Mouse (Mus musculus): ENCODE measurements around the gene Igfbp6.

The Igfbp6 gene

DNA sequence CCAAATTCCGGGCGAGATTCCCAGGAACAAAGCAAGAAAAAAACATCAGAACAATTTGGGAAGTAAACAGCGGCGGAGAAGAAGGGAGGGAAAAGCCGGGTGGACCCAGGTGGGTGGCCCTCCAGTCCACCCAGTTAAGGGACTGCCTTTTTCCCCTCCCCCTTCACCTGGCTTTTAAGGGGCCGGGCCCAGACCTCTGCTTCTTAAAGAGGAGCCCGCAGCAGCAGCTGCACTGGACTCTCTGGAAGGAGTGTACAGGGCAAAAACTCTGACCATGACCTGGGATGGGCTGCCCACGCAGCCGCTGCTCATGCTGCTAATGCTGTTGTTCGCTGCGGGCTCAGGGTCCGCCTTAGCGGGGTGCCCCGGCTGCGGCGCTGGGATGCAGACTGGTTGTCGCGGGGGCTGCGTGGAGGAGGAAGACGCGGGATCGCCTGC, at the start of gene Igfbp6:
Igfbp6 (plus strand) TSS at position 89 of the 438 bp plus-strand sequence.
- DNase-seq (ENCODE audit: low spot score): no peak

DNA sequence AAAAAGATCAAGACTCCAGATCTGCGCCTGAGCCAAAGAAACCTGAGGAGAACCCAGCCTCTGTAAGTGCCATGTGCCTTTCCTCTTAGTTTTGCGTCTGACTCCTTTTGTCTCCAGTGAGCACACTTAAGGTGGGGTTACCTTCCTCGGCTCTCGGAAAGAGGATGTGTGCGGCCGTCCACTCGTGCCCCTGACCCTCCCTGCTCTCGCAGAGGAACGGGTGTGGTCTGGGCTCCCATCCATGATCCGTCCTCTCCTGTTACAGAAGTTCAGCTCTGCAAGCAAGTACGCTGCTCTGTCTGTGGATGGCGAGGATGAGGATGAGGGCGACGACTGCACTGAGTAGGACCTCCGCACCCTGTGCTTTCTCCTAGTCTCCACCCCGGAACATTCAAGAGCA, 49.2 kb upstream of the Igfbp6 start:
- DNase-seq (ENCODE audit: low spot score): no peak

DNA sequence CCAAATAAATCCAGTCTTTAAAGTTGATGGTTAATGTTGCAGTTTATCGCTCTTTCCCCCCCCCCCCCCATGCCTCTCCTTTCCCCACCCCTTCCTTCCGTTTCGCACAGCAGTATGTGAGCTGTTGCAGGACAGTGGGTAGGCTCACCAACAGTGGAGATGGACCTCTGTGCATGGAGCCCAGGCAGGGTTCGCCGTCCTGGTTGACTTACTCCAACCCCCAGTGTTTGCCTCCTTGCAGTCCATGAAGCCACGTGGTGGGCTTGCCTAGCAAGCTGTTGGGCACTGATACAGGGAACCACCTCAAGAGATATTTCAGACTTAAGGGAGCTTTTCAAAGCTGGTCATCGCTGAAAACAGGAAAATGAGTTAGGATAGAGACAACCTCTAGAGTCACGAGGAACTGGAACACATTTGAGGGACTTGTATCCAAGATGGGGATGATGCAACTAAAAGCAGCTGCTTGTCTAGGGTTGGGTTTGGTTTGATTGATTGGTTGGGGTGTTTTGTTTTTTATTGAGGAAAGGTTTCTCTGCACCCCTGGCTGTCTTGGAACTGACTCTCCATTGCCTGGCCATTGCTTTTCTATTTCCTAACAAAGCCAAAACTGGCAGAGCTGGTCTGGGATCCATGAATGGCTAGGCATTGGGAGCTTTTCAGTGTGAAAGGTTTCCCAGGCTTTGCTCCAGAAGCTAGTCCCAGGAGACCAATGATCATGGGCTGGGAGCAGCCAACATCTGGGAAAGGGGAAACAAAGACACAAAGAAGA, 46.8 kb upstream of the Igfbp6 start:
- DNase-seq (ENCODE audit: low spot score): no peak

DNA sequence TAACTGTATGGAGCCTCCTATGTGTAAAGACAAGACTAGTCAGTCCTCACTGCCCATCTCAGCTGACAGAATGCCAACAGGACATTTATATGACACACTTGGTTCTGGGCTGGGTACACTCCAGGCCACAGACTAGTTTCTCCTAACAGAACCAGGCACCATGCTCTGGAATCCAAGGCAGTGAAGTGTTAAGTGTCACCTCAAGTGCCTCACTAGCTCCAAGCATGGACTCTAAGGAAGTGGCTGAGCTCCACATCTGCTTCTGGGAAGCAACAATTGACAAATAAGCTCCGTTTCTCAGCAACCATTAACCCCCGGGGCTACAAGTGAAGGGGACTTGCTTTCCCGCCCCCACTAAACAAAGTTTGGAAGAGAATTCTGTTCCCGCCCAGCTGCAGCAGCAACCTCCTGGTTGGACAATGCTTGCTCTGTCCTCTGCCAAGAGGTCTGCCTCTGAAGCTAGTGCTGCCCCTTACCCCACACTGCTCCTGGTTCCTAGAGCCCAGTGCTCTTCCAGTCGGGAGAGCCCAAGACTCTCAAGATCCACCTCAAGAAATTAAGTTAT, 46.1 kb upstream of the Igfbp6 start:
- no peak for DNase-seq (ENCODE audit: low spot score)

DNA sequence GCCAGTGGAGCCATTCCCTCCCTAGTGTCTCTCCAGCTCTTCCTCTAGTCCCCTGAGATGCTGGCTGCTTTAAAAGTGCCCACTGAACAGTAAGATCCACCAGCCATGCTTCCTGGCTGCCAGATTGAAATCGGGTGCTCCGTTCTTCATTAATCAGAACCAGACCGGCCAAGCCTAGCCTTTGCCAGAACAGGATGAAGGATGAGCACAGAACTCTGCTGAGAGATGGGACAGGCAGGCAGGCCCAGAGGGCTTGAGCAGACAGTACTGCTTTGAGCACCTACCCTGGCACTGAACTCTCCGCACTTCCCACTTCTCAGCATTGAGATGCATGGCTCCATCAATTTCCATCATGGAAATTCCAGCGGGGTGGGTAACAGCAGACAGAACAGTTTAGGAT, 44.9 kb upstream of the Igfbp6 start:
- no peak for DNase-seq (ENCODE audit: low spot score)

DNA sequence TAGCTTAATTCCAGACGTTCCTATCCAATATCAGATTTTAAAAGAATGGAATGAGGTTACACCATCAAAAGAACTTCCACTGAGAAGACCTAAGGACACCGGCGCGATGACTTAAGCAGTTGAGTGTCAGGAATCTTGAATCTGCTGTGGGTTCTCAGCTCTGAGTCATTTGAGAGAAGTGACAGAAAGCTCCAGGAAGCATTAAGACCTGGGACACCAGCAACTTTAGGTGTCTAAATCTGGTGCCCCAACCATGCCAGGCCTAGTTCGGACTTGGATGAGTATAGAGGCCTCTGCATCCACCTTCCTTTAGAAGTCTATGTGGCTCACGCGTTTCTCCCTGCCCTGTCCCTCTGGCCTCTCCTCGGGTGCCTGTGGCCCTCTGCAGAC, 44.4 kb upstream of the Igfbp6 start:
- no peak for DNase-seq (ENCODE audit: low spot score)

DNA sequence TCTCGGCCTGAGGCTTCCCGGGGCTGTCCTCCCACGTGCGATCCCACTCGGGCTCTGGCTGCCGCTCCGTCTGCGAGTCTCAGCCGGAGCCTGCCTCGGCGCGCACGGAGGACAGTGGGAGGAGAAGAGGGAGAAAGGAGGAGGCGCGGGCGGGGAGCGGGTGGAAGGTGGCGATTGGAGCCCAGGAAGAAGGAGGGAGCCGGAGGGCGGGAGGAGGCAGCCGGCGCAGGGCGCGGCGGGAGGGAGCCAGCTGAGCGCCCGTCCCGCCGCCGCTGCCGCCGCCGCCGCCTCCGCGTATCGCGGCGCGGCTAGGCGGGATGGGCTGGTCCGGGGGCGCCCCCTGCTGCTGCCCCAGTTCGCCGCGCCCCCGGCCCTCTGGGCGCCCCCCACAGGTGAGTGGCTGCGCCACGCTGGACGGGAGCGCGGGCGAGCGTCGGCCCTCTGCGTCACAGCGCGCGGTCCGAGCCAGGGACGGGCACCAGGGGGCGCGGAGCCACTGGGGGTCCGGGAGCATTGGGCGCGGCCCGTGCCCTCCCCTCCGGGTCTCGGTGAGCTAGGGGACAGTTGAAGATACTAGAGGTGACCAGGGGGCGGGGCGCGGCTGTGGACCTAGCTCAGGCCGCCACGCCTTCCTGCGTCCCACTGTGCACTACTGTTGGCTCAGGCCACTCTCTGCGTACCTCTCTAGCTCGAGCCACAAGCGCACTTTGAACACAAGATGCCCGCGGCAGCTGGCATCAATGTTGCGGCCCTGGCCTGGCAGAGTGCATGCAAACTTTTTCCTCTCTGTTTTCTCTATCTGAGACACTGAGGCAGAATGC, 43.8 kb upstream of the Igfbp6 start, which contains the start of gene Tns2:
Tns2 (plus strand) TSS at position 253 of the 821 bp plus-strand sequence.
- DNase-seq (ENCODE audit: low spot score): peak; percentile 79

DNA sequence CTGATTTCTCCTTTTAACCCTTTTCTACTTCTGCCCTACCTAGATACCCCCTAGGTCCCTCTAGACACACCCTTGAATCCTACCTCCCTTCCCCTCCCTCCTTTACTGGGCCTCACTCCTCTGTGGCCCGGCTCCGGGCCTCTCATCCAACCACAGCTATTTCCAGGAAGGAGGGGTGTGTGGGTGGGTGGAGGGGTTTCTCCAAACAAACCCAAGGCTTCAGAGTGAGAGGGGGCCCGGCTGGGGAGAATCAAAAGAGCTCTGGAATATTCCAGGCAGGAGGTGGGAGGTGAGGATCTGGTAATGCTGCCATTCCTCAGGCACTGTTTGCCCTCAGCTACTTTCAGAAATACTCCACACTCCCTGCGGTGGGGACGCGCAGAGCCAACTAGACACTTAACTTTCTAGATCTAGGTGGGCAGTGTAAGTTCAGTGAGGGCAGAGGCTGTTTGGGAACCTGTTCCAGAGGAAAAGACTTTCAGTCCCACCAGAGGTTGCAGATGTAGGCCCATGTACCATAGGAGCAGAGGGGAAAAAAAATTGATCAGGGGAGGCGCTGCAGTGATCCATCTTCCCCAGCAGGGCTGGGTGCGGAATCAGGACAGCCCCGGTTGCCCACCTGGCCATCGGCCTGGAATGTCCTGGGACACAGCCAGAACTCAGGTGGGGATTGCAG, 43.0 kb upstream of the Igfbp6 start:
- DNase-seq (ENCODE audit: low spot score): no peak

DNA sequence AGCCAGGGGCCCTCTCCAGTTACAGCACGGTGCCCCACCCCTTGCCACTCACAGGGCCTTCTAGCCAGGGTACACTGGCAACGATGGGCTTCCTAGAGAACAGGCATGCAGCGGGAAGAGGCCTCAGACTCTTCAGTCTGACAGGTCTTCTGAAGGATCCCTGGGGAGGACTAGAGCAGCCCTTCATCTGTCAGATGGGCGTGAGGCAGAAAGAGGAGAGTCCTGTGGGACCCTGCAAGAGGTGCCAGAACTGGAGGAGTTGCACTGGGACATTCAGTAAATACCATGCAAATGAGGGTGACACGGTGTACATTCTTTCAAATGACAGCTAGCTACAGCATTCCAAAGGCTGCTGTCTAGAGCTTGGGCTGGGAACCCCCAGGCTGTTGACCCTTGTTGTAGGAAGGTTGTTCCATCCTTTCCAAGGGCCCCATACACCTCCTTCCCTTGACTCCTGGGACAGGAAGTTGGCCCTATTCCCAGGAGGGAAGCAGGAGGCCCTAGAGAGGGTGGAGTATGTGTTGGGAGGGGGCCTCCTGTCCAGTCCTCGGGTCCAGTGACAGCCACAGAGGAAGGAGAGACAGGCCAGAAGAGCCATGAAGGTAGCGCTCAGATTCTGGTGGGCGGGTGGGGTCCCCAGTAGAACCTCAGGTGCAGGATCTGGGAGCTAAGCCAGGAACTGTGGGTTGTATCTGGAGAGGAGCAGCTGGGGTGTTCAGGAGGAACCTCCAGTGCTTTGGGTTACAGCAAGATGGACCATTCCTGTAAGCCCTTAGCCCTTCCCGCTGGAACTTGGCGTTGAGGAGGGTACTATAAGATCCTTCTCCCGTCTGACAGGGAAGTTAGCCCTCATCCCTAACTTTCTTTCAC, 42.3 kb upstream of the Igfbp6 start:
- no peak for DNase-seq (ENCODE audit: low spot score)

DNA sequence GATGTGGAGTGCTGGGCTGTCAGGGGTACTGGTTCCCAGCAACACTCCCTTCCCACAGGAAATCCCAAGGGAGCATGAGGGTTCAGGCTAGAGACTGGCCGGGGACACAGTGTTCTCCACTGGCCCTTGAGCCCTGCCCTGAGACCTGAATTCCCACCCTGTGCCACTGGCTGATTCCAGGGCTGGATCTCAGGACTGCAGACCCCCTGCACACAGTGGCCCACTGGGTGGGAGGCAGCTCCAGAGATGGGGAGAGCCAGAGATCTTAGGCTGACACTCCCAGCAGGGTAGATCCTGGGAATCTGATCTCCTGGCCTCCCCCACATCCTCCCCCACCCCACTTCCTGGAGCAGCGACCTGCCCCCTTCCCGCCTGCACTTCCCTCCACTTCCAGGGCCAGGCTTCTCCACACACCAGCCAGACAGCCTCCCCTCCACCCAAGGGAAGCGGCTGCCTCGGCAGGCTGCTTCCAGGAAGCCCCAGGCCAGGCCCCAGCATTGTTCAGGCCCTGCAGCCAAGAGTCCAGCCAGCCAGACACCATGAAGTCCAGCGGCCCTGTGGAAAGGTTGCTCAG, 41.5 kb upstream of the Igfbp6 start:
- no peak for DNase-seq (ENCODE audit: low spot score)

DNA sequence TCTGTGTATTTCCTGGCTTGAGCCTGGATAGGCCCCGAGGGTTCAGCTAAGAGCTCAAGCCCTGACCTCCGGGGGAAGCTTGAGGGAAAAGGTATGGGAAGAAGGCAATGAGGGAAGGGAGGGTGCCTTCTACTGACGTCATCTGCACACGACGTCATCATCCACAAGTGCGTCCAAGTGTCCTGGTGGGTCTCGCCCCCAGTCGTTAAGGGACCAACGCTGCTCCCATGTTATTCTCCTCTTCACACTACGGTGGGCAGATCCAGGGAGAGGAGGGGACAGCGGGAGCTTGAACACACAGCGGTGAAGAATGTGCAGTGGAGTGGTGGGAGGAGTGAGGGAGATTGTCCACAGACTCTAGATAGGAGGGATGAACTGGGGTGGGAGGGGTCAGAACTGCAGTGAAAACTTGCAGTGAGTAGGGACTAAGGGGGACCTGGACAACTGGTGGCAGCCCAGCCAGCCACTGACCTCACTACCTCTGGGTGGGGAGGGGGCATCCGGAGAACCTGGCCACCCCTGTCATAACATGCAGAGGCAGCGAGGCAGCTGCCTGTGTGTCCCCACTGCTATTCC, 40.7 kb upstream of the Igfbp6 start:
- no peak for DNase-seq (ENCODE audit: low spot score)

DNA sequence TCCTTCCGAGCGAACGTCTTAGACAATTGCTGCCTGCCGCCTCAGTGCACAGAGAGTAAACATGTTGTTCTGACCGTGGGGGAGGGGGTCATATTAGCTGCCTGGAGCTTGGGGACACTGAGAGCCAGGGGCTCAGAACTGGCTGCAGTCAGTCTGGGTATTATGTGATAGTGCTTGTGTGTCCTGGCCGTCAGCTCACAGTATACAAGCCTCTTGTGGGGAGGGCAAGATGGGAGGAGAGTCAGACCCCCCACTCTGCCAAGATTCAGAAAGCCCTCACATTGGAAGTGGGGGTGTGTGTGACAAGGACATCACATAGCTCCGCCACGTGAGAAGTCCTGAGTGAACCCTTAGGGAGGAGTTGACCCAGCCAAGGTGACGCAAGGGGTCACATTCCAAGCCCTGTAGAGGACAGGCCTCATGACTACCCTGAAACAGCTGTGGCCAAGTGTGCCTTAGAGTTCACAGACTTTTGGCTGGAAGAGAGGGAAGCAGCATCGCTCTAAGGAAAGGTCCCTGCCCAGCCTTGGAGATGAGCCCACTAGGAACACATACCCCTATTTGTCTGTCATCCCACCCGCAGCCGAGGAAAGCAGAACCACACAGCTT, 40.1 kb upstream of the Igfbp6 start:
- DNase-seq (ENCODE audit: low spot score): no peak

DNA sequence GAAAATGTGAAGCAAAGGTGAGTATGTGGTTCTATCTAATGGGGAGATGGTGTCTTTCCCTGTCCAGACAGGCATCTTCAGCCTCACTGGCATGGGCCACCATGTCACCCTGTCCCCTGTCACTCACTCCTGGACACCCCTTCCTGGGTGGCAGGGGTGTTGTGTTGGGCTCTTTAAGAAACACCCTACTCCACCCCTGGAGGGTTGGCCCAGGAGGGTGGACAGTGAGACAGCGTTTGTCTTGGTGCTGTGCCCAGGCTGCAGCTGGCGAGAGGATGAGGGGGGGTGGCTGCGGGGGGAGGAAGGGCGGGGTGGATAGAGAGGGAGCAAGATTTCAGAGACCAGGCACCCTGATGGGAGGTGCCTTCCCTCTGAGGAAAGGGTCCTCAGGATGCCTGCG, 38.8 kb upstream of the Igfbp6 start:
- DNase-seq (ENCODE audit: low spot score): no peak

DNA sequence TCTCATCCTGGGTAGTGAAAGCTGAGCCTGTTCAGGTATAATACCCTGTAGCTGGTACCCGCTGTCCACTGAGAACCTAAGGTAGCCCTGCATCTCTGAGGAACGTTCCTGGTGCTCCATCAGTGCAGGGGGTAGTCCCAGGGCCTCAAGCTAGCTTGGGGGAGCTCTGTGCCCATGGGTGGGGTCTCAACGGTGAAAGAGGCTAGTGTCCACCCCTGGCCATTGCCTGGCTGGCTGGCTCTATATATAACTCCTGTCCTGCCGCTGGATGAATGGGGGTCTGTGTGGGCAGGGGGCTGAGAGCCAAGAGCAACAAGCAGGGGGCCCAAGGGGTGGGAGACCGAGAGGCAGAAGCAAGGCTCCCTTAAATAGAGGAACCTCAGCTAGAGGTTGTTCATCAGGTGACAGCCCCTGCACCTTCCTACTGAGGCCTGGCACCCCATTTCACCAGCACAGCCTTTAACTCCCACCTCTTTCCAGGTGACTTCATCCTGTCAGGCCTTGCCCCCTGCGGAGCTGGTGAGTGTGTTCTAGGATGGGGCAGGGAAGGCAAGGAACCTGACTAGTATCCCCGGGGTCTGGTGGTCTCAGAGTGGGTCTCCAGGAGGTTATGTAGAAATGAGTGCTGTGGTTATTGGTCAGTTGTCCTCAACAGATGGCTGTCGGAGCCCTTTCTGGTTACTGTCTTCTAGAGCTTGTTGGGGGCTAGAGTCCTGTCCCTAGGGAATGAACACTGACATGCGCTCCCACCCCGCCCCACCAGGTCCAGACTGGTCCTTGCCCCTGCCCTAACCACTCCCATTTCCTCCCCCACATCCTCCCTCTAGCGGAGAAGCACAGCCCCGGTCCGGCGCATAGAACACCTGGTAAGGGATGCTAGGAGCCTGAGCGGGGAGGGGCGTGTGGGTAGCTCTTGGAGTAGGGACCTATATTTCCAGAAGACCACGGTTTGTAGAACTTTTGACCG, 38.1 kb upstream of the Igfbp6 start:
- no peak for DNase-seq (ENCODE audit: low spot score)

DNA sequence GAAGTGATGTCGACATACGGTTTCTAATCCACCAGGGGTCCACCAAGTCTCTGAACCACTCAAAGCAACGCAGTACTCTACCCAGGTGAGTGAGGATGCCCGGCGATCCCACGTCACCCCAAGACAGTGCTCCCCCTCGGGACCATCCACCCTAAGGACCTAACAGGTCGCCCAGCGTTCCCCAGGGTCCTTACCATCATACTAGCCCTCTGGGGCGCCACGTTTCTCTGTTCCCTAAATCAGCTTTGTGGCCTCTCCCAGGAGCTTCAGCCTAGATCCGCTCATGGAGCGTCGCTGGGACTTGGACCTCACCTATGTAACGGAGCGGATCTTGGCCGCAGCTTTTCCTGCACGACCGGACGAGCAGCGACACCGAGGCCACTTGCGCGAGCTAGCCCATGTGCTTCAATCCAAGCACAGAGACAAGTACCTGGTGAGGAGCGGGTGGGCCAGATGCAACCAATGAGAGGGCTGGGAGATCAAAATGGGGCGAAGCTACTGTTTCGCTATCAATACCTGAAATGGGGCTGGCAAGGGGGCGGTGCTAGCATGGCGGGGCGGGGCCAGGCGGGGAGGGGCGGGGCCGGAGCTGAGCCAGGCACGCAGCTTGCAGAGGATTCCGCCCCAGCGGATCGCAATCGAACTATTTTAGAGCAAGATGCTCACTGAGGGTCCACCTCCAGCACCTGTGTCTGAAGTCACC, 37.3 kb upstream of the Igfbp6 start:
- no peak for DNase-seq (ENCODE audit: low spot score)

DNA sequence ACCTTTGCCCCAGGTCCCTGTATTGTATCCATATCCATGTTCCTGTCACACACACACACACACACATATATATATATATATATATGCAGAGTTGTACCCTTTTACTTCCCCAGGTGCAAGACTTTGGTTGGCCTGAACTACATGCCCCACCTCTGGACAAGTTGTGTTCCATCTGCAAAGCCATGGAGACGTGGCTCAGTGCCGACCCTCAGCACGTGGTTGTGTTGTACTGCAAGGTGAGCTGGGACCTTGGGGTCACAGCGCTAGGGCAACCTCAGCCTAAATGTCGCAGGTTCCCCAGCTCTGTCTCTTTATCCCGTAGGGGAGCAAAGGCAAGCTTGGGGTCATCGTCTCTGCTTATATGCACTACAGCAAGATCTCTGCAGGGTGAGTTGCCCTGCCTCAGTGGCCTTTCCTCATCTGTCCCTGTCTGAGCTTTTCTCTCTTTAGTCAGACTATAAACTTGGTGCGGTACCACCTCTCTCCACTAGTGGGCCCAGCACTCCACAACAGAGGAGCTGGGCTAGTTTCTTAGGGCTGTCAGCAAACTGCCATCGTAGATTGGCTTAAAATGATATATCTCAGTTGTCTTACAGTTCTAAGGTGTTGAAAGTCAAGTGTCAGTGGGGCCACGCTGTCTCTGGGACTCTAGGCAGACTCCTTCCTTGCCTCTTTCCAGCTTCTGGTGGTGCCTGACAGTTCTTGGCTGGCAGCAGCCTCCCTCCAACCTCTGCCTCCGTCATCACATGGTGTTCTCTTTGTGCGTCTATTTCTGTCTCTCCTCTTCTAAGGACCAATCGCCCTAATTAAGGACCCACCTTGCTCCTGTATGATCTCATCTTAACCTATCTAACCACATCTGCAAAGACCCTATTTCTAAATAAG, 36.2 kb upstream of the Igfbp6 start:
- DNase-seq (ENCODE audit: low spot score): no peak

Data from ovary, postnatal 10 days (tissue).